Mouse (Mus musculus) brain, embryonic 18.5 days (tissue): ENCODE data around the gene Alkal2.

ENCODE experiments used
- DNase-seq: peaks from one replicate; pipeline ENCODE4 v3.0.0-alpha.2; 2012; ENCODE audit warnings: low read depth, low spot score

Gene Alkal2

DNA sequence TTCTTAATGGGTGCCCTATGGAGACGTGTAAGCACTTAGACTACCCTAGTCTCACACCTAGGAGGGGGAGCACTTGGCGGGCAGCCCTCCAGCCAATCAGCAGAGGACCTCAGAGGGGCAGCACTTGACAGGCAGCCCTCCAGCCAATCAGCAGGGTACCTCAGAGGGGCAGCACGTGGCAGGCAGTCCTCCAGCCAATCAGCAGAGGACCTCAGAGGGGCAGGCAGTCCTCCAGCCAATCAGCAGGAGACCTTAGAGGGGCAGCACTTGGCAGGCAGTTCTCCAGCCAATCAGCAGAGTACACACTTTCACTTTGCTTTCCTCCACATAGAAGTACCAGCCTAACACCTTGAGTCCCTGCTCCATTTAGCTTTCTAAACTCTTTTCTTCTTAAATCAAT lies 38.3 kb downstream of the Alkal2 start:
- no peak for DNase-seq

- DNase-seq = no peak
Observed at GRCm38 (mm10) chr12:30928182-30928581, 44.1 kb downstream of the Alkal2 start.

- DNase-seq = no peak
Observed at GRCm38 (mm10) chr12:30933299-30933698, 49.2 kb downstream of the Alkal2 start.

GRCm38 (mm10) chr12:30936899-30937298 lies 52.8 kb downstream of the Alkal2 start:
- DNase-seq = no peak
